Mouse (Mus musculus): Measurements from ENCODE around the gene Ror2.

- TF ChIP-seq ZC3H11A (IDR thresholded peaks at IDR 0.05; ENCODE audit: borderline replicate concordance, low read depth, low read length) (no peak), HCFC1 (IDR thresholded peaks at IDR 0.05; ENCODE audit: borderline replicate concordance, insufficient read depth, low read length) (no peak), ZNF384 (IDR thresholded peaks at IDR 0.05; ENCODE audit: low read depth, low read length) (no peak)
These were observed 101.8 kb downstream of the Ror2 start for GRCm38 (mm10) chr13:53184149-53184548.

Data from ES-E14 (cell line).